Mouse (Mus musculus): ENCODE data around the gene Ldlrad2. TPM values are rescaled to one million over a fixed set of nuclear protein-coding genes. Genes with fewer than 3 reads are reported as not detected.

Ldlrad2 gene
- polyA plus RNA-seq, 1 experiment from 2014 or later, result not detected

DNA sequence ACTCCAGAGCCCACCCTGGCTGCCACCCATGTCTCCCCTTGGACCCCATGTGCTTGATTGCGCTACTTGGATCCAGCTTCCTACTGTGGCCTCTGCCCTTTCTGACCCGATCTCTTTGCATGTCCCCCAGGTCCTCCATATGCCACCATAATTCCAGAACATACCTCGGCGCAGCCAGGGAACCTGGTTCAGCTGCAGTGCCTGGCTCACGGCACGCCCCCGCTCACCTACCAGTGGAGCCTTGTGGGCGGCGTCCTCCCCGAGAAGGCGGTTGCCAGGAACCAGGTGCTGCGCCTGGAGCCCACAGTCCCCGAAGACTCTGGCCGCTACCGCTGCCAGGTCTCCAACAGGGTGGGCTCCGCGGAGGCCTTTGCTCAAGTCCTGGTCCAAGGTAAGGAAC is 20.9 kb downstream of the Ldlrad2 start:
- H3K4me3 ChIP-seq (ENCODE audit: control insufficient read depth in 1 of 2, insufficient read depth in 1 of 2, low read depth in 1 of 2, low read length in 2 of 2), result no peak overlapping the region
- no peak overlapping the region for H3K4me2 ChIP-seq (ENCODE audit: low read length)
- peaks cover 99% of the 10 kb centered on the region for H3K36me3 ChIP-seq (ENCODE audit: control insufficient read depth, insufficient read depth, low read length)
- H3K27ac ChIP-seq (replicated peaks in 1 of 2; ENCODE audit: control insufficient read depth in 1 of 2, insufficient read depth in 1 of 2, low read depth in 2 of 2, low read length in 2 of 2), result no peak overlapping the region
- ATAC-seq (ENCODE audit: insufficient number of reproducible peaks, insufficient read depth, low FRiP score, low read depth), result no peak
- no peaks in the 10 kb centered on the region for H3K9me3 ChIP-seq (ENCODE audit: control insufficient read depth, low read length)
- WGBS, result 94% methylated on average over 17 of the region's 17 CpGs
- H3K27me3 ChIP-seq (ENCODE audit: control insufficient read depth, insufficient read depth, low read length), result no peaks in the 10 kb centered on the region
- no peaks in the 10 kb centered on the region for H3K4me1 ChIP-seq (ENCODE audit: control insufficient read depth in 2 of 2, insufficient read depth in 2 of 2, low read length in 2 of 2)
- no peak overlapping the region for H3K9ac ChIP-seq (ENCODE audit: low read length)

DNA sequence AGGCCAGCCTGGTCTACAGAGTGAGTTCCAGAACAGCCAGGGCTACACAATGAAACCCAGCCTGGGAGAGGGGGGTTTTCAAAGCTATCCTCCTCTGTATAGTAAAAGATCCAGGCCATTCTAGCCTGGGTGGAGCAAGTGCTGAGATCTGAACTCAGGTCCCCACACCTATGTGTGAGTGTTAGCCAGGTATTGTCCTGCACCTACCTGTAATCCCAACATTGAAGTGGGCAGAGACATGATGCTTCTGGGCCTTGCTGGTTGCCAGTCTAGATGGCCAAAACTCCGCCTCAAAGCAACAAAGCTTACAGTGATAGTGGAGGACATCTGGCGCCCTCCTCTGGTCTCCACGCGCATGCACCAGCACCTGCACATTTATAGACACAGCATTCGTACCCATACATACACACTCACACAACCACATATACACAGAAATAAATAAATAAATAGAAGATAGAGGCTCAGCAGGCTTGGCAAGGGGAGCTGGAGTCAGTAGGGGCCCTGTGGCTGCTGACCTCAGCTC is 28.3 kb downstream of the Ldlrad2 start:
- 81% methylated on average over 5 of the region's 5 CpGs for WGBS
- Histone ChIP-seq H3K9ac (ENCODE audit: low read length) (no peak overlapping the region), H3K9me3 (ENCODE audit: control insufficient read depth, low read length) (0 out of 2 replicates have a peak, but pooled peaks cover 7% of the 10 kb centered on the region), H3K4me2 (ENCODE audit: low read length) (no peak overlapping the region), H3K36me3 (ENCODE audit: control insufficient read depth, insufficient read depth, low read length) (peaks cover 100% of the 10 kb centered on the region), H3K4me1 (ENCODE audit: control insufficient read depth in 2 of 2, insufficient read depth in 2 of 2, low read length in 2 of 2) (no peaks in the 10 kb centered on the region), H3K4me3 (ENCODE audit: control insufficient read depth in 1 of 2, insufficient read depth in 1 of 2, low read depth in 1 of 2, low read length in 2 of 2) (no peak overlapping the region), H3K27ac (replicated peaks in 1 of 2; ENCODE audit: control insufficient read depth in 1 of 2, insufficient read depth in 1 of 2, low read depth in 2 of 2, low read length in 2 of 2) (no peak overlapping the region), H3K27me3 (ENCODE audit: control insufficient read depth, insufficient read depth, low read length) (no peaks in the 10 kb centered on the region)
- ATAC-seq (ENCODE audit: insufficient number of reproducible peaks, insufficient read depth, low FRiP score, low read depth), result no peak

- no peak overlapping the region for H3K27ac ChIP-seq (replicated peaks in 1 of 2; ENCODE audit: control insufficient read depth in 1 of 2, insufficient read depth in 1 of 2, low read depth in 2 of 2, low read length in 2 of 2)
- H3K4me1 ChIP-seq (ENCODE audit: control insufficient read depth in 2 of 2, insufficient read depth in 2 of 2, low read length in 2 of 2), result no peaks in the 10 kb centered on the region
- 0 out of 2 replicates have a peak, but pooled peaks cover 7% of the 10 kb centered on the region for H3K9me3 ChIP-seq (ENCODE audit: control insufficient read depth, low read length)
- H3K9ac ChIP-seq (ENCODE audit: low read length), result no peak overlapping the region
- peaks cover 100% of the 10 kb centered on the region for H3K36me3 ChIP-seq (ENCODE audit: control insufficient read depth, insufficient read depth, low read length)
- H3K4me2 ChIP-seq (ENCODE audit: low read length), result no peak overlapping the region
- no peak overlapping the region for H3K4me3 ChIP-seq (ENCODE audit: control insufficient read depth in 1 of 2, insufficient read depth in 1 of 2, low read depth in 1 of 2, low read length in 2 of 2)
- no peaks in the 10 kb centered on the region for H3K27me3 ChIP-seq (ENCODE audit: control insufficient read depth, insufficient read depth, low read length)
- ATAC-seq (ENCODE audit: insufficient number of reproducible peaks, insufficient read depth, low FRiP score, low read depth), result no peak
- WGBS, result 95% methylated on average over 9 of the region's 9 CpGs
These were observed 28.8 kb downstream of the Ldlrad2 start for GRCm38 (mm10) chr4:137545568-137545967.

DNA sequence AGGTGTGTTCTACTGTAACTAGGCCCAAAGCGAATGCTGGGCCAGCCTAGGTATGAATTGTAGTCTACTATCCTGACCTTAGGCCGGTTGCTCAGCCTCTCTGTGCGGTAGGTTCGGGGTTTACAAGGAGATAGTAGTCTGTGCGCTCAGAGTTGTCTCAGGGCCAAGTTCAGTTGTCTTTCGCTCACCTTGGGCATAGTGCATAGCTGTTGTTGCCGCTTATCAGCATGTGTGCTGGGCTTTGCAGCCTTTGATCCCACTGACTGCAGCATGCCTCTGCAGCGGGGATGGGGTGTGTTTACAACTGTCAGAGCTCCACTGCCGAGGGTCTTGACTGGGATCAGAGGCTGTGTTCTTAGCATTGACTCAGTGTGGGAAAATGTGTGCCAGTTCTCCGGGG is 31.4 kb downstream of the Ldlrad2 start:
- WGBS, result 69% methylated on average over 10 of the region's 10 CpGs

GRCm38 (mm10) chr4:137540356-137540755 is 34.0 kb downstream of the Ldlrad2 start:
- Histone ChIP-seq H3K9me3 (ENCODE audit: control insufficient read depth, low read length) (no peaks in the 10 kb centered on the region), H3K9ac (ENCODE audit: low read length) (no peak overlapping the region), H3K4me3 (ENCODE audit: control insufficient read depth in 1 of 2, insufficient read depth in 1 of 2, low read depth in 1 of 2, low read length in 2 of 2) (no peak overlapping the region), H3K27ac (replicated peaks in 1 of 2; ENCODE audit: control insufficient read depth in 1 of 2, insufficient read depth in 1 of 2, low read depth in 2 of 2, low read length in 2 of 2) (no peak overlapping the region), H3K27me3 (ENCODE audit: control insufficient read depth, insufficient read depth, low read length) (no peaks in the 10 kb centered on the region), H3K4me1 (ENCODE audit: control insufficient read depth in 2 of 2, insufficient read depth in 2 of 2, low read length in 2 of 2) (no peaks in the 10 kb centered on the region), H3K4me2 (ENCODE audit: low read length) (no peak overlapping the region), H3K36me3 (ENCODE audit: control insufficient read depth, insufficient read depth, low read length) (peaks cover 100% of the 10 kb centered on the region)
- WGBS, result 73% methylated on average over 14 of the region's 14 CpGs
- ATAC-seq (ENCODE audit: insufficient number of reproducible peaks, insufficient read depth, low FRiP score, low read depth), result no peak

More for the DNA sequence above, 31.4 kb downstream of the Ldlrad2 start:
- ATAC-seq (ENCODE audit: insufficient number of reproducible peaks, insufficient read depth, low FRiP score, low read depth), result no peak
- peaks cover 100% of the 10 kb centered on the region for H3K36me3 ChIP-seq (ENCODE audit: control insufficient read depth, insufficient read depth, low read length)
- no peaks in the 10 kb centered on the region for H3K4me1 ChIP-seq (ENCODE audit: control insufficient read depth in 2 of 2, insufficient read depth in 2 of 2, low read length in 2 of 2)
- no peak overlapping the region for H3K4me2 ChIP-seq (ENCODE audit: low read length)
- H3K9me3 ChIP-seq (ENCODE audit: control insufficient read depth, low read length), result 0 out of 2 replicates have a peak, but pooled peaks cover 7% of the 10 kb centered on the region
- no peak overlapping the region for H3K27ac ChIP-seq (replicated peaks in 1 of 2; ENCODE audit: control insufficient read depth in 1 of 2, insufficient read depth in 1 of 2, low read depth in 2 of 2, low read length in 2 of 2)
- H3K9ac ChIP-seq (ENCODE audit: low read length), result no peak overlapping the region
- H3K27me3 ChIP-seq (ENCODE audit: control insufficient read depth, insufficient read depth, low read length), result no peaks in the 10 kb centered on the region
- no peak overlapping the region for H3K4me3 ChIP-seq (ENCODE audit: control insufficient read depth in 1 of 2, insufficient read depth in 1 of 2, low read depth in 1 of 2, low read length in 2 of 2)

- peaks cover 100% of the 10 kb centered on the region for H3K36me3 ChIP-seq (ENCODE audit: control insufficient read depth, insufficient read depth, low read length)
- H3K9me3 ChIP-seq (ENCODE audit: control insufficient read depth, low read length), result no peaks in the 10 kb centered on the region
- H3K4me2 ChIP-seq (ENCODE audit: low read length), result no peak overlapping the region
- ATAC-seq (ENCODE audit: insufficient number of reproducible peaks, insufficient read depth, low FRiP score, low read depth), result no peak
- H3K4me3 ChIP-seq (ENCODE audit: control insufficient read depth in 1 of 2, insufficient read depth in 1 of 2, low read depth in 1 of 2, low read length in 2 of 2), result no peak overlapping the region
- 86% methylated on average over 6 of the region's 6 CpGs for WGBS
- H3K4me1 ChIP-seq (ENCODE audit: control insufficient read depth in 2 of 2, insufficient read depth in 2 of 2, low read length in 2 of 2), result no peaks in the 10 kb centered on the region
- no peak overlapping the region for H3K27ac ChIP-seq (replicated peaks in 1 of 2; ENCODE audit: control insufficient read depth in 1 of 2, insufficient read depth in 1 of 2, low read depth in 2 of 2, low read length in 2 of 2)
- H3K9ac ChIP-seq (ENCODE audit: low read length), result no peak overlapping the region
- H3K27me3 ChIP-seq (ENCODE audit: control insufficient read depth, insufficient read depth, low read length), result no peaks in the 10 kb centered on the region
These were observed 46.5 kb downstream of the Ldlrad2 start for GRCm38 (mm10) chr4:137527872-137528271.

GRCm38 (mm10) chr4:137527368-137527767 is 47.0 kb downstream of the Ldlrad2 start:
- ATAC-seq (ENCODE audit: insufficient number of reproducible peaks, insufficient read depth, low FRiP score, low read depth), result no peak
- H3K4me3 ChIP-seq (ENCODE audit: control insufficient read depth in 1 of 2, insufficient read depth in 1 of 2, low read depth in 1 of 2, low read length in 2 of 2), result no peak overlapping the region
- no peaks in the 10 kb centered on the region for H3K9me3 ChIP-seq (ENCODE audit: control insufficient read depth, low read length)
- H3K4me1 ChIP-seq (ENCODE audit: control insufficient read depth in 2 of 2, insufficient read depth in 2 of 2, low read length in 2 of 2), result no peaks in the 10 kb centered on the region
- H3K36me3 ChIP-seq (ENCODE audit: control insufficient read depth, insufficient read depth, low read length), result peaks cover 100% of the 10 kb centered on the region
- WGBS, result 84% methylated on average over 4 of the region's 4 CpGs
- no peak overlapping the region for H3K27ac ChIP-seq (replicated peaks in 1 of 2; ENCODE audit: control insufficient read depth in 1 of 2, insufficient read depth in 1 of 2, low read depth in 2 of 2, low read length in 2 of 2)
- no peak overlapping the region for H3K9ac ChIP-seq (ENCODE audit: low read length)
- H3K4me2 ChIP-seq (ENCODE audit: low read length), result no peak overlapping the region
- no peaks in the 10 kb centered on the region for H3K27me3 ChIP-seq (ENCODE audit: control insufficient read depth, insufficient read depth, low read length)

DNA sequence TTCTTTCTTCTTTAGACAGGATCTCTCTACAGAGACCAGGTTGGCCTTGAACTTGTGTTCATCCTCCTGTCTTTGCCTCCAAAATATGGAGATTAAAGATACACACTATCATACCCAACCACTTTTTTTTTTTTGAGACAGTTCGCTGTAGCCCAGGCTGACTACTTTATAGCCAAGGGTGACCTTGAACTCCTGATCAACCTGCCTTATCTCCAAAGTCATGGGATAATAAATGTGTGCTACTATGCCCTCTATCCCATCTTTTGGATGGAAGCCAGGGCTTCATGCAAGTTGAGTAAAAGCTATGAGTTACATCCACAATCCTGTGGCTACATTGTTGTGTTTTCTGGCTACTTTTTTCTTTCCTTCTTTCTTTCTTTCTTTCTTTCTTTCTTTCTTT is 48.9 kb downstream of the Ldlrad2 start:
- no peaks in the 10 kb centered on the region for H3K27me3 ChIP-seq (ENCODE audit: control insufficient read depth, insufficient read depth, low read length)
- no peak for ATAC-seq (ENCODE audit: insufficient number of reproducible peaks, insufficient read depth, low FRiP score, low read depth)
- peaks cover 100% of the 10 kb centered on the region for H3K36me3 ChIP-seq (ENCODE audit: control insufficient read depth, insufficient read depth, low read length)
- no peak overlapping the region for H3K27ac ChIP-seq (replicated peaks in 1 of 2; ENCODE audit: control insufficient read depth in 1 of 2, insufficient read depth in 1 of 2, low read depth in 2 of 2, low read length in 2 of 2)
- H3K4me3 ChIP-seq (ENCODE audit: control insufficient read depth in 1 of 2, insufficient read depth in 1 of 2, low read depth in 1 of 2, low read length in 2 of 2), result no peak overlapping the region
- H3K9me3 ChIP-seq (ENCODE audit: control insufficient read depth, low read length), result no peaks in the 10 kb centered on the region
- H3K4me2 ChIP-seq (ENCODE audit: low read length), result no peak overlapping the region
- H3K9ac ChIP-seq (ENCODE audit: low read length), result no peak overlapping the region
- H3K4me1 ChIP-seq (ENCODE audit: control insufficient read depth in 2 of 2, insufficient read depth in 2 of 2, low read length in 2 of 2), result no peaks in the 10 kb centered on the region
- WGBS, result 89% methylated on average over 1 of the region's 1 CpGs
